Mouse (Mus musculus): ENCODE results near the gene Eef1akmt4.

DNA sequence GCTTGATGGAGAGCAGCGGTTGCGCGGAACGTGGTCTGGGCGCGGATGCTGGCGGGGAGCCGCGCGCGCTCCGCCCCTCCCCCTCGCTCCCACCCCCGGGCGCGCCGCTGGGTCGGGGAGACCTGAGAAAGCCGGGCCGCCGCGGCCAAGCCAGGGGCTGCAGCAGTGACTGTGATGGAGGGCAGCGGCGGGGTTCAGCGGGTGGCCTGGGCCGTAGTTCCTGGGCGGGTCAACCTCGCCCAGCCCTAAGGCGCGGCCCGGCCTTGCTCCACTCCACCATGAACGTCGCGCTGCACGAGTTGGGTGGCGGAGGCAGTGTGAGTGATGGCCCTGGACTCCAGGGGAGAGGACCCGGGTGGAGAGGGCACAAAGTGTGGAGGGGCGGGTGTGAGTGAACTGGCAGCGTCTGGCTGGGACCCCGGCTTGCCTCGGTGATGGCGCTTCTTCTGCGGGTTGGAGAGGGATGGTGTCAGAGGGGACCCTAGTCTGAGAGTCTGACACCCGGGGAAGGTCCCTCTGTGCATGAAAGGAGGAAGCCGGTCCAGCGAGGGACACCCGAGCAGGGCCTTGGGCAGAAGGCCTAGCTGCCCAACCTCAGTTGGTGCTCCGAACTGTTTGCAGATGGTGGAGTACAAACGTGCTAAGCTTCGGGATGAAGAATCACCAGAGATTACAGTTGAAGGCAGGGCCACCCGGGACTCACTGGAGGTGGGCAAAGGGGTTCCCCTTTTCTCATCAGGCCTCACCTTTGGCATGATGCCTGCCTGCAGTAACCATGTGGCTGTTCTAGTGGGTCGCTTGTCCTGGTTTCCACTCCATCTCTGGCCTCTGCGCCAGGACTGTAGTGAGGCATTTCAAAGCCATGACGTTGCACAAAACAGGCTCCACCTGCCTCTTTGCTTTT, 18.6 kb downstream of the Eef1akmt4 start, which contains the start of gene Ece2:
- TF ChIP-seq CTCF (IDR thresholded peaks at IDR 0.05; ENCODE audit: borderline replicate concordance, insufficient read depth, low read length) (no peak), POLR2A (IDR thresholded peaks at IDR 0.05; ENCODE audit: low read depth, low read length) (peak; percentile 68)
